Mouse (Mus musculus) lung, adult 2 months (tissue): Measurements from ENCODE around the gene Crybg3.

Experiments
- CTCF ChIP-seq: fragments of 200-500 bp; IDR thresholded peaks from 2 replicates; pipeline ENCODE4 v1.5.1; 2011; ENCODE audit warnings: mild to moderate bottlenecking, low read length, control low read depth; ENCODE audit not compliant: insufficient read depth
- POLR2A ChIP-seq: fragments of 200-500 bp; IDR thresholded peaks from 2 replicates; pipeline ENCODE4 v1.6.1; 2011; ENCODE audit warnings: low read depth, mild to moderate bottlenecking, control low read depth, low read length, borderline replicate concordance; ENCODE audit errors: extremely low read depth

DNA sequence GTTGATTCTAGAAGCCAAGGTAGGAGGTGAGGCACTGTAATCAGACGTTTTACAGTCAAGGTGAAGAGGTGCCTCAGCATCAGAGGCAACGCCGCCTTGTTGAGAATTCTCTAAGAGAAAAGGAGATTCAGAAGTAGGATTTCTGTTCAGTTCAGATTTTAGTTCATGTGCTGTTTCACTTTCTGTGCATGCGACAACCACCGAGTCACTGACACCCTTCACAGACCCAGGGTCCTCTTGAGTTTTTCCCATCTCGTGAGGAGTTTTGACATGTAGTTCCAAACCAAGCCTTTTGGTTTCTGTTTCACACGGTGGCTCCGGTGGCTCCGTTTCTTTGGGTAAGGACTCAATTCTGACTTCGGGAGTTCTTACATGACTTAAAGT is 41.9 kb downstream of the Crybg3 start:
- TF ChIP-seq POLR2A (no peak), CTCF (no peak)
